Mouse (Mus musculus) central nervous system, embryonic 18 days (tissue): ENCODE results near the gene Hspa4l. TPM values are rescaled to one million over a fixed set of nuclear protein-coding genes. Genes with fewer than 3 reads are reported as not detected.

Experiments
- polyA plus RNA-seq: library from polyadenylated mRNA; depleted of rRNA; stranded (reverse); fragments of >200 nt; gene quantifications from 2 replicates; pipeline ENCODE4 v1.2.3, GENCODE M21; 2012; rRNA removed

Hspa4l gene
- 16.2 and 21.1 TPM in 2 replicates for polyA plus RNA-seq

DNA sequence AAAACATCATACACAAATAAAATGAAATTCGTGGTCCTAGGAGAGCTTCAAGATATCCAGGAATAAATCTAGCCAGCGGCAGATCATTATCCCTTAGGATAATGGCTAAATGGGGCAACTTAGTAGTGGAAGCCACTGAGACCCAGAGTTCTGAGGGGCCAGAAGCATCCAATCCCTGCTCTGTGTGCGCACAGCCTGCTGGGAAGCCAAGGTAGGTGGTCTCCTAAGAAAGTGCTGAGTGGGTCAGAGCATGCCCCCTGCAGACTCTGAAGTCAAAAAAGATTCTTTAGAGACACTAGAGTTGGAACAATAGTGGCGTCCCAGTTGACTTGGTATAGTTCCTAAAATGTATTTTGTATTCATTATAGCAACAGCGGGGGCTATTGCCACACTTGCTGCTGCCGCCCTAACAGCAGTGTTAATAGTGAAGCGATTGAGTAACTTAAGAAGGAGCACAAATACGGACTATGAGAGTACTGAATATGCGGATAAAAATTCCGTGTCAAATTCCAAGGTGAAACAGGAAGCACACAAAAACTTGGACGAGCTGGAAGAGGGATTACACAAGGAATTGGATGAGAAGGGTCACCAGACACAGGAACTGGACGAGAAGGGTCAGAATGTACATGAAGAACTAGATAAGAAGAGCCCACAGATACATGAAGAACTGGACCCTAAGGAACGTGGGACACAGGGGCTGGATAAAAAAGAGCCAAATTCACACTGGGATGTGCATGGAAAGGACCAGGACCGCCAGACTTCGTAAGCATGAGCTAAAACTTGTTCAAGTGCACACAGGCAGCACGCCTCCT, at the start of gene Hspa4l:
Gene Hspa4l, plus strand, starts transcription at position 472 of the 812 bp plus-strand sequence.

DNA sequence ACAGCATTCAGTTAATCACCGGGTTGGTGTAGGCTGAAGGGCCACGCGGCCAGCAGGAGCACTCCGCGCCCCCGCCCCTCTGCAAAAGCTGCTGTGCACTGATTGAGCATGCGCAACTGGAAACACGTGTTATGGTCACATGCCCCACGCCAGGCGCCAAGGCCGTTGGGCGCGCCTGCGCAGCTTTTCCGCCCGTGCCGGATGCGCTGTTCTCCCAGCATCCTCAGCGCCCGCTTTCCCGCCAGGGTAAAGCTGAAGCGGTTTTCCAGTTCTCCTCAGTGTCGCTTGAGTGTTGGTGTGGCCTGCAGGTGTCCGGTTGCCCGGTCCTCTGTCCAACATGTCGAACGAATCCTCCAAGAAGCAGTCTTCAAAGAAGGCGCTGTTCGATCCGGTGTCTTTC, 35.6 kb upstream of the Hspa4l start, which contains the start of gene Slc25a31:
Gene Slc25a31, plus strand, starts transcription at position 201 of the 400 bp plus-strand sequence.

DNA sequence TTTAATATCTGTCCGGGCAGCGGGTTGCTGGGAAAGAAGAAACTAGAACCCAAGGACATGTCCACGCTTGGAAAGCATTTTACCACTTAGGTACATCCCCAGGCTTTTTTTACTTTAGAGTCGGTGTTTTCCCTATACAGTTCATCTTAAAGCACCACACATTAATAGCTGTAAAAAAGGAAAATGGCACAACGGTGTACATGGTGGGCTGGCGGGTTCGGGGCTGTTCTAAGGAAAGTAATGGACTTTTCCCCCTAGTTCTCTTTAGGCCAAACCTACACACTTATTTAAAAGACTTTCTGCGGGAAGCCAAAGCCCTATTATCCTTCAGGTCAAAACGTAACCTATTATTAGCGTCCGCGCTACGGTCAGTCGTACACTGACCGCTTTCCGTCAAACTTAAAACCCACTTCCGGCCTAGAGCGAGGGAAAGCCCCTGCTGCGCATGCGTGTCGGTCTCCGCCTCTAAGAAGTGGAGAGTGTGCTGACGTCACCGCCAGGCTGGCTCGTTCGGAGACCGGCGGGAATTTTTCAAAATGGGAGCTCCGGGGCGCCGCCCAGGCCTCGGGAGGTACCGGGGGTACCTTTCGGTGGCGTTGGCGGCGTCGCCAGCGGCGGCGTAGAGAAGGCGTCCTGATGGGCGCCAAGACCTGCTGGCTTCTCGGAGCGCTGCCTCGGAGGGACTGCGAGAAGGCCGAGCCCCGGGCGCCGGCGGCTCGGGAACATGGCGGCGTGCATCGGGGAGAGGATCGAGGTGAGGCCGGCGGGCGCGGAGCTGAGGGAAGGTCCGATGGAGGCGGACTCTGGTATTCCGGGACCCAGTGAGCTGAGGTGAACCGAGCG, 55.5 kb downstream of the Hspa4l start, which contains the start of gene Plk4:
Gene Plk4, plus strand, starts transcription at position 490 of the 843 bp plus-strand sequence.

Other genes with a start within 250 kb of the Hspa4l start
- gene Intu, start 213.2 kb upstream of the Hspa4l start, polyA plus RNA-seq = 8.6 and 8.8 TPM in 2 replicates
- gene Slc25a31, start 35.6 kb upstream of the Hspa4l start, polyA plus RNA-seq = 0.23 and 0.28 TPM in 2 replicates
- 9.1 and 10.5 TPM in 2 replicates for gene Plk4, start 55.5 kb downstream of the Hspa4l start, polyA plus RNA-seq
- gene Mfsd8, start 102.4 kb downstream of the Hspa4l start, polyA plus RNA-seq = 14.3 and 16.5 TPM in 2 replicates
- gene Abhd18, start 102.5 kb downstream of the Hspa4l start, polyA plus RNA-seq = 11.3 and 12.0 TPM in 2 replicates
- gene 1700034I23Rik, start 158.0 kb downstream of the Hspa4l start, polyA plus RNA-seq = 0.09 and 0.13 TPM in 2 replicates
- gene Larp1b, start 205.3 kb downstream of the Hspa4l start, polyA plus RNA-seq = 10.4 and 12.1 TPM in 2 replicates